Mouse (Mus musculus) ES-E14 (cell line): ENCODE results near the gene Zfp853.

Experiments
- HCFC1 ChIP-seq: IDR thresholded peaks from 2 replicates; pipeline ENCODE4 v1.6.1; 2012; ENCODE audit warnings: low read length, inconsistent platforms, borderline replicate concordance; ENCODE audit not compliant: insufficient read depth
- MAFK ChIP-seq: IDR thresholded peaks from 2 replicates; pipeline ENCODE4 v1.6.1; 2014; ENCODE audit warnings: mild to moderate bottlenecking, low read depth, low read length, inconsistent platforms; ENCODE audit not compliant: insufficient read depth
- ZC3H11A ChIP-seq: IDR thresholded peaks from 2 replicates; pipeline ENCODE4 v1.6.1; 2012; ENCODE audit warnings: low read depth, mild to moderate bottlenecking, inconsistent platforms, low read length, borderline replicate concordance
- ZNF384 ChIP-seq: IDR thresholded peaks from 2 replicates; pipeline ENCODE4 v1.6.1; 2012; ENCODE audit warnings: low read depth, low read length, inconsistent platforms

GRCm38 (mm10) chr5:143244926-143245325, 48.5 kb downstream of the Zfp853 start:
- TF ChIP-seq HCFC1: no peak
- TF ChIP-seq MAFK: no peak
- no peak for TF ChIP-seq ZC3H11A
- no peak for TF ChIP-seq ZNF384
